Mouse (Mus musculus) liver, postnatal 0 days (tissue): ENCODE data around the gene Kif16b. TPM values are rescaled to one million over a fixed set of nuclear protein-coding genes. Genes with fewer than 3 reads are reported as not detected.

ENCODE experiments used
- ATAC-seq: fragments of 200-750 bp; cut with Nextera tagmentation; 2 replicates; pipeline ENCODE4 v1.8.0; 2017; ENCODE audit warnings: mild to moderate bottlenecking, moderate library complexity
- DNase-seq: peaks from one replicate; pipeline ENCODE4 v3.0.0-alpha.2; 2016
- H3K27ac ChIP-seq: fragments of 300-500 bp; sonication (generic); 2 replicates; pipeline ENCODE4 v1.5.1; 2014; ENCODE audit warnings: antibody characterized with exemption, moderate library complexity, mild to moderate bottlenecking, low read depth
- H3K27me3 ChIP-seq: fragments of 300-500 bp; sonication (generic); 2 replicates; pipeline ENCODE4 v1.6.1; 2014; ENCODE audit warnings: low read length, control low read depth, mixed read lengths; ENCODE audit not compliant: insufficient read depth
- H3K36me3 ChIP-seq: fragments of 300-500 bp; sonication (generic); replicated peaks from 2 replicates; pipeline ENCODE4 v1.6.1; 2014; ENCODE audit warnings: mild to moderate bottlenecking, control low read depth, low read length, moderate library complexity, mixed read lengths; ENCODE audit not compliant: insufficient read depth
- H3K4me1 ChIP-seq: fragments of 300-500 bp; sonication (generic); 2 replicates; pipeline ENCODE4 v1.6.1; 2014; ENCODE audit warnings: antibody characterized with exemption, mild to moderate bottlenecking, control low read depth; ENCODE audit not compliant: insufficient read depth
- H3K4me2 ChIP-seq: fragments of 300-500 bp; sonication (generic); 2 replicates; pipeline ENCODE4 v1.6.1; 2014; ENCODE audit warnings: low read depth, mild to moderate bottlenecking, low read length, moderate library complexity, mixed read lengths
- H3K4me3 ChIP-seq: fragments of 300-500 bp; sonication (generic); 2 replicates; pipeline ENCODE4 v1.5.1; 2014; ENCODE audit warnings: low read depth, low read length
- H3K9ac ChIP-seq: fragments of 300-500 bp; sonication (generic); replicated peaks from 2 replicates; pipeline ENCODE4 v1.6.1; 2014; ENCODE audit warnings: mild to moderate bottlenecking, moderate library complexity
- H3K9me3 ChIP-seq: fragments of 300-500 bp; sonication (generic); 2 replicates; pipeline ENCODE4 v1.6.1; 2016; ENCODE audit warnings: mild to moderate bottlenecking, control low read depth, low read length, mixed read lengths
- CTCF ChIP-seq: sonication (generic); IDR thresholded peaks from 2 replicates; pipeline ENCODE4 v1.5.1; 2016; ENCODE audit warnings: antibody characterized with exemption, low read depth
- EP300 ChIP-seq: IDR thresholded peaks from 2 replicates; pipeline ENCODE4 v1.6.1; 2016; ENCODE audit warnings: antibody characterized with exemption, low read depth, mild to moderate bottlenecking
- WGBS: fragments of 180-500 bp; shearing (Covaris S2); extraction: QIAGEN DNeasy Blood & Tissue Kit; methylation state at CpG from one replicate; pipeline ENCODE4 v1.1.7; 2014; ENCODE audit not compliant: insufficient replicate concordance; 5-methylcytosine and 5-hydroxymethylcytosine counted together
- polyA plus RNA-seq: library from polyadenylated mRNA; unstranded; fragments of >200 nt; fragmentation: Nextera tagmentation; extraction: Ambion mirVana; gene quantifications from 2 replicates; pipeline ENCODE4 v1.2.1, GENCODE M21; 2015

The Kif16b gene
- polyA plus RNA-seq, 1 experiment from 2014 or later: 3.9 TPM

DNA sequence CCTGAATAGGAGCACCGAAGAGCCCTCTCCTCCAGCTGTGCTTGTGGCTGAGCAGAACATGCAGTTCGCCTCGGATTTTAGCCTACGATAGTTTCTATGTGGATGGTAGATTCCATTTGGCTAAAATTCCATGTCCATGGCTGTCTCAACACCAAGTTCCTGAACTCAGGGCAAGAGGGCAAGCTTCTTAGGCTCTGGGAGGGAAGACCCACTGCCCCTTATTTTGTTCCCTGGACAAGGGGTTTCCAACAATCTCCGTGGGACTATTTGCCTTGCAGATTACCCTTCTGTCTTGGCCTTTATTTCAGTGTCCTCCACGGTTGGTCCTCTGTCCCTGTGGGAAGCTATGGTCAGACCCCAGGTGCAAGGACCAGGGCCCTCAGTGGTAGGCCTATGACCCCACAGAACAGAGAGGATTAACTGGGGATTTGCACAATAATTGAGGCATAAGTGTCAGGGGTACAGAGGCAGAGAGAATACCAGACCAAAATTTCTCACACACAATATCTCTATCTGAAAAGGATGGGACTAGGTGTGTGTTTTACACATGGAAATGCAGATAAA lies 267.3 kb downstream of the Kif16b start:
- no peak overlapping the region for H3K4me3 ChIP-seq
- no peaks in the 10 kb centered on the region for H3K9me3 ChIP-seq
- no peaks in the 10 kb centered on the region for H3K27me3 ChIP-seq
- 0 out of 2 replicates have a peak, but pooled peaks cover 3% of the 10 kb centered on the region for H3K4me1 ChIP-seq
- TF ChIP-seq EP300 (no peak), CTCF (no peak)
- no peaks in the 10 kb centered on the region for H3K36me3 ChIP-seq
- H3K9ac ChIP-seq: no peak overlapping the region
- H3K27ac ChIP-seq: no peak overlapping the region
- ATAC-seq: no peak
- no peak overlapping the region for H3K4me2 ChIP-seq
- 75% methylated on average over 6 of the region's 6 CpGs for WGBS
- DNase-seq: no peak

DNA sequence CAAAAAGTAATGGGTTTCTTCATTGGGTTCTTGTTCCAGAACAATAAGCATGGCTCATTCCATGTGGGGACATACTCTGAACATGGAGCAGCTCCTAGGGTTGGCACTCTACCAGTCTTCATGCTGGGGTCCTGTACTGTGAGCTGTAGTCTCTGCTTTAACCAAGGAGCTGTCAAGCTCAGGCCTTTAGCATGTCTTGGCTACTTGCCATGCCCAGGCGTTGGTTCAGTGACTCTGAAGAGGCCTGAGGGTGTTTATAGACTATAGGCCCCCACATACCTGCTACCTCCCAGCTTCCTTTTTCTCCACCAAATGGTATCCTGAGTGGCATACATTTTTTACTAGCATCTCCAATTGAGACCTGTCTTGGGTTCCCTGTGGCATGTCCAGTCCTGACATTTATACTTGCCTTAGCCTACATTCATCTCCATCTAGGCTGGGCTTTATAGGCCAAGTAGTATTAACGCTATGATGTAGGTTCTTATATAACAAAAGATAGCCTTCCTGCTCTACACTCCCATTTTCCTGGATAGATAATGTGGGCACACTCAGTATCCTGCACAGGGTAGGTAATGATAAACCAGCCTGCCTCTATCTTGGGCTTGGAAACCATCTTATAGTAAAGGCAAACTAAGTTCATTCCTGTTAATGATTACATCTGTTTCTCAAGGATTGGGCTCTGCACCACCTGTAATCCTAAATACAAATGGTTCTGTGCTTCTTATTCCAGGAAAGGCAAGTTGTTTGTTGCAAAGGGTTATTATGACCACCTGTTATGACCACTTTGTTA lies 271.6 kb downstream of the Kif16b start:
- WGBS: 79% methylated on average over 2 of the region's 2 CpGs
- H3K9ac ChIP-seq: no peak overlapping the region
- no peaks in the 10 kb centered on the region for H3K36me3 ChIP-seq
- ATAC-seq (no peak), DNase-seq (no peak)
- no peaks in the 10 kb centered on the region for H3K9me3 ChIP-seq
- no peak overlapping the region for H3K4me3 ChIP-seq
- H3K27ac ChIP-seq: no peak overlapping the region
- H3K27me3 ChIP-seq: no peaks in the 10 kb centered on the region
- no peak overlapping the region for H3K4me2 ChIP-seq
- TF ChIP-seq EP300 (no peak), CTCF (no peak)
- H3K4me1 ChIP-seq: 0 out of 2 replicates have a peak, but pooled peaks cover 3% of the 10 kb centered on the region

DNA sequence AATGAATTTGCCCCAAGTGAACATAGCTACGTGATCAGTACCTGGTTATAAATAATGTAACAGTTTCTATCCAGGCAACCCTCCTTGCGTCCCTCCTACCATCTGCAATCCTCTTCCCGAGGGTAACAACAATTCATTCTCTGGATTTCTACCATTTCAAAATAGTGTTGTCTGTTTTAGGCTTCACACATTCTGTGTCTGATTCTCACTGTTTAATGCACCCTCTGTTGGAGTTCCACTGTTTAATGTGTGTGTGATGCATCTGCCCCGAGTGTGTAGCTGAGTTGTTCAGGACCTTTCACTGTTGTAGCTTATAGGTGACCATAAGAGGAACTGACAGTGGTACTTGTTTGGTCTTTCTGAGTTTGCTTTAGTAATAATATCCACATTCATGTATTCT lies 275.6 kb downstream of the Kif16b start:
- TF ChIP-seq CTCF: no peak
- TF ChIP-seq EP300: no peak
- H3K4me1 ChIP-seq: 0 out of 2 replicates have a peak, but pooled peaks cover 3% of the 10 kb centered on the region
- no peak overlapping the region for H3K27ac ChIP-seq
- H3K9ac ChIP-seq: no peak overlapping the region
- H3K9me3 ChIP-seq: no peaks in the 10 kb centered on the region
- H3K4me2 ChIP-seq: no peak overlapping the region
- ATAC-seq (no peak), DNase-seq (no peak)
- 73% methylated on average over 4 of the region's 4 CpGs for WGBS
- no peaks in the 10 kb centered on the region for H3K36me3 ChIP-seq
- H3K27me3 ChIP-seq: no peaks in the 10 kb centered on the region
- no peak overlapping the region for H3K4me3 ChIP-seq

DNA sequence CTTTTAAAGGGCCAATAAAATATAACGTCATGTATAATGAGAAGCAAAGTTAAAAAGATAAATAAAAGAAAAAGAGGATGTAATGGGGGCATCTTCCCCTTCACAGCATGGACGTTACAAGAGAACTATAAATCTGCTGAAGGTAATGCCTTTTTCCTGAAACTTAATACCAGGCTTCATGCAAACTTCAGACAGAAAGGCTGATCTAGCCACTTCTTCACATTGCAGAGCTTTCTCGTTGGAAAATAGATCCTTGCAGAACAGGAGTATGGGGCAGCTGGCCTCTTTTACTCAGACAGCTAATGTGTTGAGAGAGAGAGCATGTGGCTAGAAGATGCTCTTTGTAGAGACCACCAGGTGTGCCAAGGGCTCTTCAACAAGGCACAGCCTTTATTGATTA lies 276.2 kb downstream of the Kif16b start:
- Histone ChIP-seq H3K4me1 (0 out of 2 replicates have a peak, but pooled peaks cover 3% of the 10 kb centered on the region), H3K9ac (no peak overlapping the region), H3K27me3 (no peaks in the 10 kb centered on the region), H3K9me3 (no peaks in the 10 kb centered on the region), H3K4me2 (no peak overlapping the region), H3K27ac (no peak overlapping the region), H3K4me3 (no peak overlapping the region), H3K36me3 (no peaks in the 10 kb centered on the region)
- 73% methylated on average over 3 of the region's 3 CpGs for WGBS
- TF ChIP-seq EP300 (no peak), CTCF (no peak)
- DNase-seq (no peak), ATAC-seq (no peak)

DNA sequence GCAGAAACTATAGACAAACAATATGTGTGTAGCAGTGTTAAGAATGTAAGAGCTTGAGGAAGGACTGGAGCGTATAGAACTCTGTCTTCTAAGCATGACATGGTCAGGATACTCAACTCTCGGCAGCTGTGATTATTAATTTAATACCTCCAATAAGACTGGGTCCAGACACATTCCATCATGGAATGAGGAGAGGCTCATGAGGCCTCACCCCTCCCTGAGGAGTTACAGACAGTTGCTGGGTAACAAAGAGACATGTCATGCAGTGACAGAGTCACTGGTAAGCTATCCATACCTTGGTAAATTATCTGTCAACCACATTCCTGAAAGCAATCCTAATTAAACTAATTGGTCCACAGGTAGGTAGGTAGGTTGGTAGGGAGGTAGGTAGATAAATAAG lies 277.1 kb downstream of the Kif16b start:
- H3K4me3 ChIP-seq: no peak overlapping the region
- no peak for DNase-seq
- no peaks in the 10 kb centered on the region for H3K27me3 ChIP-seq
- H3K4me2 ChIP-seq: no peak overlapping the region
- no peaks in the 10 kb centered on the region for H3K4me1 ChIP-seq
- ATAC-seq: no peak
- no peak overlapping the region for H3K9ac ChIP-seq
- peaks cover 5% of the 10 kb centered on the region; the same call in 1 of the 2 replicates for H3K36me3 ChIP-seq
- TF ChIP-seq EP300: no peak
- TF ChIP-seq CTCF: no peak
- H3K9me3 ChIP-seq: no peaks in the 10 kb centered on the region
- 87% methylated on average over 2 of the region's 2 CpGs for WGBS
- H3K27ac ChIP-seq: no peak overlapping the region

DNA sequence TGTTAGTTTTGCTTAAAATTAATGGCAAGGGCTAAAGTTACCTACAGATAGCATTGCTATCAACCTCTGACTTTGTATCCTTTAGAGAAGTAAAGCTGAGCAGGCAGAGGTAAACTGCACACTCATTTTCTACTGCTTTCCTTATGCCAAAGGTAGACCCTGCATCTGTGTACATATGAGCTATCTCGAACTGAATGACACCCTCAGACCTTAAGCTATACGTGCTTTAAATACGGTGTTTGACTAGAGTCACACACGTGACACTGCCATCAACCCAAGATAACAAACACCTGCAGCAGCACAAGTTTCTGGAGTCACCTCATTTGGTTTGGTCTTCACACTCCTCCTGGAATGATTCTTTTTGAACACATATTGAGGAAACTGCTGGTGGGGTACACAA lies 280.2 kb downstream of the Kif16b start:
- 78% methylated on average over 4 of the region's 4 CpGs for WGBS
- DNase-seq (no peak), ATAC-seq (no peak)
- Histone ChIP-seq H3K27me3 (no peaks in the 10 kb centered on the region), H3K9me3 (no peaks in the 10 kb centered on the region), H3K9ac (no peak overlapping the region), H3K36me3 (peaks cover 5% of the 10 kb centered on the region; the same call in 1 of the 2 replicates), H3K4me2 (no peak overlapping the region), H3K4me1 (no peaks in the 10 kb centered on the region), H3K4me3 (no peak overlapping the region), H3K27ac (no peak overlapping the region)
- TF ChIP-seq CTCF (no peak), EP300 (no peak)
